Mouse (Mus musculus): ENCODE results near the gene Vmn1r59.
"Not testable (repeated sequence)": the region's sequence is repeated elsewhere in the genome, so short reads cannot be mapped to it uniquely, and the experiment has no call there.

DNA sequence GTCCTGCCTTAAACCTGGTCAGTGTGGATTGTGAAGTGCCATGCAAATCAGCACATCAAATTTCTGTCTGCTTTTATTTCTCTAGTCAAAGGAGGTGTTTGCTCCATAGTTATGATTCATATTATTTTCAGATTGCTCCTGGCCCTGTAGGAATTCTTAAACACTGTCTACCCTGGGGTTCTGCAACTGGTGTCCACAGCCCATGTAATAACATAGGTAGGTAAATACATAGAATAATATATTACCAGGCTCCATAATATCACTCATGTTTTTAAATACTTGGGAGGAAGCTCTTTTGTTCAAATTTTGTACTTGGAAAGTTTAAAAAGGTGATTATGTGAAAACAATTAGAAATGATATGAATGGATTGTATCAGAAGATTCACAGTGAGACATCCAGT lies 37.3 kb upstream of the Vmn1r59 start, which contains the start of gene Vmn2r28:
- not testable (repeated sequence) for TF ChIP-seq CTCF, EP300 (IDR thresholded peaks at IDR 0.05; ENCODE audit: low read depth)

Data from liver, embryonic 14.5 days (tissue).